Mouse (Mus musculus) olfactory bulb, adult 2 months (tissue): ENCODE data around the gene Nmur1.

Source experiments
- CTCF ChIP-seq: fragments of 200-500 bp; IDR thresholded peaks from 2 replicates; pipeline ENCODE4 v1.5.1; 2012; ENCODE audit warnings: low read depth, mild to moderate bottlenecking, low read length, moderate library complexity; ENCODE audit not compliant: insufficient read depth
- POLR2A ChIP-seq: fragments of 200-500 bp; IDR thresholded peaks from 2 replicates; pipeline ENCODE4 v1.6.1; 2012; ENCODE audit warnings: mild to moderate bottlenecking, low read depth, low read length, moderate library complexity; ENCODE audit not compliant: insufficient read depth

DNA sequence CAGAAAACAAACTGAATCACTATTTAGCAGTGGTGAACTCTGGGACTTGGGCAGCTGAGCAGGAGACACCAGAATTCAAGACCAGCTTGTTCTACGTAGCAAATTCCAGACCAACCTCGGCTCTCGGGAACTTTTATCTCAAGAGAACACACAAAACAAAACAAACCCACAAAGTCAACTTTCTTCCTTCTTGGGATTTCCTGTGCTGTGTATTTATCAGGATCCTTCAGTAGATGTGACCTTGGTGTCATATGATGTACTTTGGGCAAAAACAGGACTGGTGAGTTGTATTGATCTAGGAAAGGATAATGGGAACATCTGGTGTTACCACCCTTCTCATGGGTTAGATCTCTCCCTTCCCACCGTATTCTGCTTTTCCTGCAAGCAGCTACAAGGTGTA is 6.8 kb upstream of the Nmur1 start:
- no peak for TF ChIP-seq CTCF
- TF ChIP-seq POLR2A, result no peak
